Mouse (Mus musculus) spleen, adult 2 months (tissue): ENCODE measurements around the gene Syce3.

Source experiments
- CTCF ChIP-seq: fragments of 200-500 bp; IDR thresholded peaks from 2 replicates; pipeline ENCODE4 v1.5.1; 2011; ENCODE audit warnings: mild to moderate bottlenecking, inconsistent platforms; ENCODE audit not compliant: insufficient read depth, insufficient read length, insufficient replicate concordance; ENCODE audit errors: extremely low read depth
- POLR2A ChIP-seq: fragments of 200-500 bp; IDR thresholded peaks from 2 replicates; pipeline ENCODE4 v1.6.1; 2011; ENCODE audit warnings: low read depth, low read length, inconsistent platforms

DNA sequence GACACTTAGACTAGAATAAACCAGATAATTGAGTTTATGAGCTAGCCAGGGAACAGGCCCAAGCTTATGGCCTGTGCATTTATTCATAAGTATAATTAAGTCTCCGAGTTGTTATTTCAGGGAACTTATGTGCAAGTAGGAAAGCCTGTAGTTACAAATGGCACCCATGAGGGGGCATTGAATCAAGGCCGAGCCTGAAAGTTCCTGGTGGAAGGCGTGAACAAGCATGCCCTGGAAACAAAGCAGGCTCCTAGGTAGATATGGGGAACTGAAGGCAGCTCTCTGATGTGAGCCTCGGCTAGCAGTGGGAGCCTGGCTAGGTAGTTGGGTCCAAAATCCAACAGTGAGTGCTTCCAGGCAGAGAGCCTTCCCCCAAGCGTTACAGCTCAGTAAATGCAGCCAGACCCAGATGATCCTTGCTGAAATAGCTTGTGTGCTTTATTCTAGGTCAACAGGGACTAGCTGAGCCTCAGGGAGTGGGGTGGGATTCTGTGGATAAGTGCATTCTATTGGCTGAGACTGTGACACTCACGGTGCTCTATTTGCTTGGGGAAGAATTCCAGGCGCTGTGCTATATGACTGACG, 32.3 kb upstream of the Syce3 start:
- TF ChIP-seq POLR2A = no peak
- TF ChIP-seq CTCF = no peak
